Mouse (Mus musculus): ENCODE measurements around the gene Dek.

Gene Dek

GRCm38 (mm10) chr13:47056126-47056525 is 49.9 kb downstream of the Dek start:
- no peak for DNase-seq (ENCODE audit: low spot score)

DNA sequence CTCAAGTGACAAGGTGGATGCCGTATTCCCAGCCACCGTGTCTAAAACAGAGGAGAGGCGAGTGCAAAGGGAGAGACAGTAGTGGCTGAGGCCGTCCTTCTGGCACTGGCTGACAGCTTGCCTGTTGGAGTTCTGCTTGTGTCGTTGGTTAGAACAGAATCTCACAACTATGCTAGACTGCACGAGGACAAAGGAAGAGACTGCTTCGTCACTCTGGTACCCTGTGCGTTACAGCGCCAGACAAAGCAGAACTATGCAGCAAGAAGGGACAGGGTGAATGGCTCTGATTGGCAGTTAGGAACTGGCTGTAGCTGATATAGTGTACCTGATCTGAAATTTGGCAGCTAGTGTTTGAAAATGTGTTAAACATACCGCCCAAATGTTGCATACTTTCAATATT is 52.0 kb downstream of the Dek start:
- DNase-seq (ENCODE audit: low spot score): no peak

GRCm38 (mm10) chr13:47050009-47050408 is 56.0 kb downstream of the Dek start:
- DNase-seq (ENCODE audit: low spot score): no peak

GRCm38 (mm10) chr13:47047996-47048395 is 58.0 kb downstream of the Dek start:
- no peak for DNase-seq (ENCODE audit: low spot score)

- DNase-seq (ENCODE audit: low spot score): no peak
Observed at GRCm38 (mm10) chr13:47044617-47044947, 61.4 kb downstream of the Dek start, which contains the start of gene Tpmt. Gene Tpmt, minus strand, starts transcription at chr13:47044737.

DNA sequence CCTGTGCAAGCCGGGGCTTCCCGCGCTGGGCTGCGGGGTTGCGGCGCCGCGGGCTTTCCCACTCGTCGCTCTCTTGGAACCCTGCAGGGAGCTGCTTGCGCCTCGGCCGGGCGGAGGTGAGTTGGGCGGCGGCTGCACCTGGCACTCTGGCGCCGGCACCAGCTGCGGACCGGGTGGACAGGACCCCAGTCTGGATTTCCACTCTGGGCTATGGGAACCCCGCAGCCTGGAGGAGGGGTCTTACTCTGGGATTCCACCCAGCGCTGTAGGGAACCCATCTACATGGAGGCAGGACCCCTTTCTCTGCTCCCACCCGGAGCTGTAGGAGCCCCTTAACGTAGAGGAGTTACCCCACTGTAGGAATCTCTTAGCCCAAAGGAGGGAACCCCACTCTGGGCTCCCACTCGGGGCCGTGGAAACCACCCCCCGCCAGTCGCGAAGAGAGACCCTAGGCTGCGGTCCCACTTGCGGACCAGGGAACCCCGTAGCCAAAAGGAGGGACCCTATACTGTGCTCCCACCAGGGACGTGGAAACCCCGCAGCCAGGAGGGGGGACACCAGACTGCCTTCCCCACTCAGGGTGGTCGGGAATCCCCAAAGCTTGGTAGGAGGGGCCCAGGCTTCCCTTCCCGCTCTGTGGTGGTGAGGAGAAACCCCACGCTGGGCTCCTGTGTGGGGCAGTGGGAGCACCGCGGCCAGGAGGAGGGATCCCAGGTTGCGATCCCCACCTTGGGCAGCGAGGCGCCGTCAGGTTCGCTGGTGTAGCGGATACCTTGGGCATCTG is 62.0 kb downstream of the Dek start:
- peak; percentile 3 for DNase-seq (ENCODE audit: low spot score)

DNA sequence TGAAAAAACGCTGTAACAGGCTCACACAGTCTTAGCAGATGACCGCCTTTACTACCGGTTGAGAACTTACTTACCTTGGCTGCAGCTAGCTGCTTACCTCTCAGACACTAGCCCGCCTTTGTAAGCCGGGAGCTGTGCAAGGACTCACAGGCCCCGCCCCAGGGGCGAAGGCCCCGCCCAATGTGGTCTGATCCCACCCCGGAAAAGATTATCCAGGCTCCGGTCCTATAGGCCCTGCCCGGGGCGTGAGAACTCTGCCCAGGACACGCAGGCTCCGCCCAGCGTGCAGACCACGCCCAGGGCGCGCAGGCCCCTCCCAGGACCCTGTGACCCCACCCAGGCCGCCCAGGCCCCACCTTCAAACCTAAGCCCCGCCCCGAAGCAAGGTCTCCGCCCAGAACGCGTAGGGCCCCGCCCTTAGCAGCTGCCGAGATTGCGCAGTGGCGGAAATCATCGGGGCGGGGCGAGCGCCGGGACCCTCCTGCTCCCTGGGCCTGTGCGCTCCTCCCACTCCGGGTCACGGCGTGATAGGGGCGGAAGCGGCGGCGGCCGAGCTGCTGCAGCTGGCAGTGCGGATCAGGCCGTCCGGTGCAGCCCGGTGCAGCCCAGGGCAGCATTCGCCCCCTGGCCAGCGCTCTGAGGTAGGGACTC is 62.8 kb downstream of the Dek start, which contains the start of gene Kdm1b:
Kdm1b (plus strand) TSS at position 470 of the 651 bp plus-strand sequence.
- DNase-seq (ENCODE audit: low spot score): peak; percentile 98

DNA sequence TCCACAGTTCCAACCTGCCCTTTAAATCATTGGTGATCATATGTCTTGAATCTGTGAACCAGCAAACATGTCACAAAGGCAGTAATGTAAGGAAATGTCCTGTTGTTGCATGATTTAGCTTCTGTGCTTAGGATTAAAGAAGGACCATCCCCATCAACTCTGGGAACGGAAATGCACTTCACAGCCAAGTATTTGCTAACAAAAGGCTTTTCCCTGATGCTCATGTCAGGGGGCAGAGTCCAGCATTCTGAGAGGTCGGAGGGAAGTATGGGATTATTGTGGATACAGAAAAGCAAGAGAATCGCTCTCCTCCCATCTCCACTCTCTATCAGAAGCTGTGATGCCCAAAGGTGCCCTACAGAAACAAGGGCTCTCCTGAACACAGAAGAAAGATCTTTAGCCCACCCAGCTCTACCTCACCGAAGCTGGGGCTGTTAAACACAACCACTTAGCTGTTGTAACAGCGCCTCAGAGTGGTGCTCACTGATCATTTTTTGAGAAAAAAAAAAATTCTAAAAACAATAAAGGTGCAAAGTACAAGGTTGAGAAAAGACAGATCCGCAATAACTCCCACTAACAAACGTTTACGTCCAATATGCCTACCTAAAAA is 63.9 kb downstream of the Dek start:
- no peak for DNase-seq (ENCODE audit: low spot score)

- no peak for DNase-seq (ENCODE audit: low spot score)
Observed at GRCm38 (mm10) chr13:47040061-47040460, 65.9 kb downstream of the Dek start.

DNA sequence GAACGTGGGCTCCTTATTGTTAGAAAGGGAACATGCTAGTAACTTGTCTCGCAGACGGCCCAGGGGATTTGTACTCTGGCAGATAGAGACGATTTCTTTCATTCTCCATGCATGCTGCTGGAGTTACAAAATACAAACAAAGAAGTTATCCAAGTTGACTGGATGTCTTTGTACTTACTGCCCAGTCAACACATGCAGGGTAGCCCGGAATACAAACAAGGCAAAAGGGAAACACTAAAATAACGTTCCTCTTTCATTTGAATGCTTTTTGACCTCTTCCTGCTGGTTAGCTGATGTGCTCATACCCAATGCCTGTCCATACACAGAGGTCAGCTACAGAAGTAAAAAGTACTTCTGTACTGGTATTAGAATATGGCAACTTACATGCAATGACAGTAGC is 68.1 kb downstream of the Dek start:
- DNase-seq (ENCODE audit: low spot score): no peak
